Mouse (Mus musculus) liver, adult 2 months (tissue): ENCODE measurements around the gene Bin2.

Source experiments
- CTCF ChIP-seq: fragments of 200-500 bp; IDR thresholded peaks from 2 replicates; pipeline ENCODE4 v1.5.1; 2011; ENCODE audit warnings: low read depth, low read length, control low read depth
- POLR2A ChIP-seq: fragments of 200-500 bp; IDR thresholded peaks from 2 replicates; pipeline ENCODE4 v1.6.1; 2011; ENCODE audit warnings: low read length, control low read depth; ENCODE audit not compliant: insufficient read depth; ENCODE audit errors: extremely low read depth

DNA sequence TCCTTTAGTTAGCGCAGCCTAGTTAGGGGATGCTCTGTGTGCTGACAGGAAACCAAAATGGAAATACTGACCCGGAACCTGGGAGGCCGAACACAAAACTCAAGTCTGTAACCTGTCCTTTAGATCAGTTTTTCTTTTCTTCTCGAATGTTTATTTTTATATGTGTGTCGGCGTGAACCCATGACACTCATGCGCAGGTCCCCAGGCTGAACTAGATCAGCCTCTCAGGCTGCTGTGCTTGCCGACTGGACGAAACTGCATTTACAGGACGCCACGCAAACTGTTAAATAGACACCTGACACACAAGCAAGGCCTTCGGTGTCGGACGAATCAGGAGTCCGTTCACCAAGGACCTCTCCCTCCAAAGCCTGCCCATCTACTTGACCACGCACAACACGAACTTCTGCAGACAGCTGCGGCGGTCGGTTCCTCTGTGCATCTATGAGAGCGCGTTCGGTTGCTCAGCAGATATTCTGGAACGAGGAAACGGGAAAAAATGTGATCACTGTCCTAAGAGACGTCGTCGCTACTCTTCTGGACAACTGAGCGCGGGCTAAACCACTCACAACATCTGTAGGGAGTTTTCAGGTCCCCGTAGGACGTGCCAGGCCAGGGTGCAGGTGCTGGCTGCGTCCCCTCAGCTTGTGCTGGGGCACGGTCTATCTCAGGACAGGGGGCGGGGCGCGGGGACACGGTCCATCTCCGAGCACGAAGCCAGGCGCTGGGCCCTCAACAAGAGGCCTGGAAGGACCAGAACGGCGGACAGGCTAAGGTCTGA lies 54.9 kb downstream of the Bin2 start:
- TF ChIP-seq CTCF (no peak), POLR2A (no peak)
